Mouse (Mus musculus) testis, adult 2 months (tissue): ENCODE data around the gene Nr4a3.

Experiments
- CTCF ChIP-seq: fragments of 200-500 bp; IDR thresholded peaks from 2 replicates; pipeline ENCODE4 v1.5.1; 2012; ENCODE audit warnings: low read depth, mild to moderate bottlenecking, inconsistent platforms, low read length, moderate library complexity; ENCODE audit not compliant: control insufficient read depth, insufficient read depth, insufficient replicate concordance
- POLR2A ChIP-seq: fragments of 200-500 bp; IDR thresholded peaks from 2 replicates; pipeline ENCODE4 v1.6.1; 2012; ENCODE audit warnings: low read depth, mild to moderate bottlenecking, inconsistent platforms, low read length, moderate library complexity; ENCODE audit not compliant: control insufficient read depth

GRCm38 (mm10) chr4:48131606-48132005 lies 86.7 kb downstream of the Nr4a3 start:
- TF ChIP-seq POLR2A (no peak), CTCF (no peak)
